Mouse (Mus musculus): Measurements from ENCODE around the gene Gcnt2. TPM values are rescaled to one million over a fixed set of nuclear protein-coding genes. Genes with fewer than 3 reads are reported as not detected.
A peak's percentile ranks its signal among the peaks of the same experiment; 100 is the strongest.

The Gcnt2 gene
- polyA plus RNA-seq, 1 experiment from 2014 or later: 5.1 TPM

DNA sequence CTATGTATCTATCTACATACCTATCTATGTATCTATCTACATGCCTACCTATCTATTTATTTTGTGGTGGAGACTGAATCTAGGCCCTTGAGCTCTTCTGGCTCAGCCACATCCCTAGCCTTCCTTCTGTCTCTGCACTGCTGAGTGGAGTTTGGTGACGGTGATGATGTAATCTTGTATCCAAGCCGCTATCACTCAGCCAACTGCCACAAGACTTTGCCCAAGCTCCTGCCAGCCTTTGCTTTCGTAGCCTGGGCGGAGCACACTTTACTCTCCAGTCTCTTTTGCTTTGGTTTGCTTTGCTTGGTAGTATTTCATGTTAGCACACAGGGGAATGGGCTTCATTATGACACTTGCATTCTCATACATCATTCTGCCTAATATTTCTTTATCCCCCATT is 11.7 kb upstream of the Gcnt2 start:
- no peaks in the 10 kb centered on the region for H3K9me3 ChIP-seq (ENCODE audit: control insufficient read depth, low read length)
- H3K36me3 ChIP-seq (ENCODE audit: control insufficient read depth, insufficient read depth): no peaks in the 10 kb centered on the region
- H3K27me3 ChIP-seq (replicated peaks; ENCODE audit: control insufficient read depth, insufficient read depth, low read length): no peaks in the 10 kb centered on the region
- H3K4me3 ChIP-seq (replicated peaks; ENCODE audit: low read length): no peak overlapping the region
- no peaks in the 10 kb centered on the region for H3K4me1 ChIP-seq (replicated peaks; ENCODE audit: control insufficient read depth, insufficient read depth, low read length)
- H3K27ac ChIP-seq (ENCODE audit: low read length): no peak overlapping the region
- no peak overlapping the region for H3K9ac ChIP-seq (replicated peaks; ENCODE audit: low read depth, low read length)
- no peak overlapping the region for H3K4me2 ChIP-seq (ENCODE audit: low read length)
- 78% methylated on average over 4 of the region's 4 CpGs for WGBS
- ATAC-seq: no peak

DNA sequence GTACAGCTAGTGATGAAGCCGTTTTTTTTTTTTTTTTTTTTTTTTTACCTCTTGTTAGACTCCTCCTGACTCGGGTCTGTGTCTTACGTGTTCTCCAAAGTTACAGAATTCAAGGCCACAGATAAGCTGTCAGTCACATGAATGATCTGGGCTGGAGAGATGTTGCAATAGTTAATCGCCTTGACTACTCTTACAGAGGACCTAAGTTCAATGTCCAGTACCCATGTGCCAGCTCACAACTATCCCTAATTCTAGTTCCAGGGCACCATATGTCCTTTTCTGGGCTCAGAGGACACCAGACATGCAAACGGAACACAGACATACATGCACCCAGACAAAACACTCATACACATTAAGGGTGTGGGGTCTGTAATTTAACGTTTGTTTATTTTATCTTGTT is 8.9 kb upstream of the Gcnt2 start:
- H3K4me2 ChIP-seq (ENCODE audit: low read length): no peak overlapping the region
- no peak overlapping the region for H3K4me3 ChIP-seq (replicated peaks; ENCODE audit: low read length)
- H3K4me1 ChIP-seq (replicated peaks; ENCODE audit: control insufficient read depth, insufficient read depth, low read length): peaks cover 5% of the 10 kb centered on the region
- no peaks in the 10 kb centered on the region for H3K36me3 ChIP-seq (ENCODE audit: control insufficient read depth, insufficient read depth)
- H3K27ac ChIP-seq (ENCODE audit: low read length): no peak overlapping the region
- 92% methylated on average over 6 of the region's 6 CpGs for WGBS
- no peak for ATAC-seq
- no peaks in the 10 kb centered on the region for H3K9me3 ChIP-seq (ENCODE audit: control insufficient read depth, low read length)
- no peaks in the 10 kb centered on the region for H3K27me3 ChIP-seq (replicated peaks; ENCODE audit: control insufficient read depth, insufficient read depth, low read length)
- no peak overlapping the region for H3K9ac ChIP-seq (replicated peaks; ENCODE audit: low read depth, low read length)

DNA sequence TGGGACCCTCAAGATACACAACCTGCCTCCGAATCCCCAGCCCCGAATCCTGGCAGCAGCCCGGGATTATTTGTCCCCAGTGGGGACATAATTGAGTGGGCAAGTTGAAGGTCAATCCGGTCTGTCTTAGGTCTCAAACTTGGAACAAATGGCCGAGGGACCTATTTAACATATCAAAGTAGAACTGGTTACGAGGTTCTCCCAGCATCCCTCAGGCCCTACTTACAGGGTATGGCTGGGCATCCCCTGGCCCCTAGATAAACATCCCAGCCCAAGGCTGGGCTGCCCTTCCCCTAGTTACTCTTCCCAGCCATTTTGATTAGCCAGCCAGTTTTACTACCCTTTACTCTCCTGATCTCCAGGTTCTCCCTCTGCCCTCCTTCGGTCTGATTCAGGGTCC is 8.3 kb upstream of the Gcnt2 start:
- H3K4me3 ChIP-seq (replicated peaks; ENCODE audit: low read length): no peak overlapping the region
- H3K4me2 ChIP-seq (ENCODE audit: low read length): no peak overlapping the region
- no peak overlapping the region for H3K9ac ChIP-seq (replicated peaks; ENCODE audit: low read depth, low read length)
- no peaks in the 10 kb centered on the region for H3K36me3 ChIP-seq (ENCODE audit: control insufficient read depth, insufficient read depth)
- no peak overlapping the region for H3K27ac ChIP-seq (ENCODE audit: low read length)
- no peaks in the 10 kb centered on the region for H3K9me3 ChIP-seq (ENCODE audit: control insufficient read depth, low read length)
- no peak for ATAC-seq
- peaks cover 5% of the 10 kb centered on the region for H3K4me1 ChIP-seq (replicated peaks; ENCODE audit: control insufficient read depth, insufficient read depth, low read length)
- WGBS: 76% methylated on average over 7 of the region's 7 CpGs
- H3K27me3 ChIP-seq (replicated peaks; ENCODE audit: control insufficient read depth, insufficient read depth, low read length): no peaks in the 10 kb centered on the region

DNA sequence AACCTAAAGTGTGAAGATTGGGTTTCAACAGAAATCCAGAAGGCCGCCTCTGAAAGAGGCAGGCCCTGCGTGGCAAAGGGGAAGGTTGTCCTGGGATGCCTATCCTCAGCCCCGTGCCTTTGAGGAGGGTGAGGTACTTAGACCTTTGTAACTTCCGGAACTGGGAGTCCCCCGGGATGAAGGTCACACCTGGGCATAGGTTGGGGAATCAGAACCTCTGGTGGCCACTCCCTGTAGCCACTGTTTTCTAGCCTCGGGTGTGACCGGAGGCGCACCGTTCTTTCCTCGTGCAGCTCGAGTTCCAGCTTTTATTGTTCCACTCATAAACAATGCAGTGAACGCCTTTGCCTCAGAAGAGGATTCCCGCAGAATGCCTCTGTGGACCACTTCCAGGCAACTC is 7.6 kb upstream of the Gcnt2 start:
- Histone ChIP-seq H3K27me3 (replicated peaks; ENCODE audit: control insufficient read depth, insufficient read depth, low read length) (no peaks in the 10 kb centered on the region), H3K9ac (replicated peaks; ENCODE audit: low read depth, low read length) (no peak overlapping the region), H3K4me2 (ENCODE audit: low read length) (no peak overlapping the region), H3K36me3 (ENCODE audit: control insufficient read depth, insufficient read depth) (no peaks in the 10 kb centered on the region), H3K27ac (ENCODE audit: low read length) (no peak overlapping the region), H3K4me3 (replicated peaks; ENCODE audit: low read length) (no peak overlapping the region), H3K4me1 (replicated peaks; ENCODE audit: control insufficient read depth, insufficient read depth, low read length) (peaks cover 5% of the 10 kb centered on the region), H3K9me3 (ENCODE audit: control insufficient read depth, low read length) (no peaks in the 10 kb centered on the region)
- no peak for ATAC-seq
- WGBS: 81% methylated on average over 13 of the region's 13 CpGs

DNA sequence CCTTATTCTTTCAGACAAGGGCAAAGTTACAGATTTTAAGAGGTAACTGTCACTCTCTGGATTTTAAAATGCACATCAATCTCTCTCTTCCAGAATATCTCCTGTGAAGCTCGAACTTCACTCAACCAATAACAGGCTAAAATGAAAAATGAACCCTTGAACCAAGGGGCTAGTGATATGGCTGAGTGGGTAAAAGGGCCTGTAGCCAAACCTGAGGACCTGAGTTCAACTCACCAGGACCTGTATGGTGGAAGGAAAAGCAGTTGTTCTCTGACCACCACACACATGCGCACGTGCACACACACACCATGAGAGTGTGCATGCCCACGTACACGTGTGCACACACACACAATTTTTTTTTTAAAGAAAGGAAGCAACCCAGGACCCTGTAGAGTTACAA is 6.8 kb upstream of the Gcnt2 start:
- Histone ChIP-seq H3K27me3 (replicated peaks; ENCODE audit: control insufficient read depth, insufficient read depth, low read length) (no peaks in the 10 kb centered on the region), H3K4me1 (replicated peaks; ENCODE audit: control insufficient read depth, insufficient read depth, low read length) (peaks cover 5% of the 10 kb centered on the region)
- WGBS: 90% methylated on average over 5 of the region's 5 CpGs

DNA sequence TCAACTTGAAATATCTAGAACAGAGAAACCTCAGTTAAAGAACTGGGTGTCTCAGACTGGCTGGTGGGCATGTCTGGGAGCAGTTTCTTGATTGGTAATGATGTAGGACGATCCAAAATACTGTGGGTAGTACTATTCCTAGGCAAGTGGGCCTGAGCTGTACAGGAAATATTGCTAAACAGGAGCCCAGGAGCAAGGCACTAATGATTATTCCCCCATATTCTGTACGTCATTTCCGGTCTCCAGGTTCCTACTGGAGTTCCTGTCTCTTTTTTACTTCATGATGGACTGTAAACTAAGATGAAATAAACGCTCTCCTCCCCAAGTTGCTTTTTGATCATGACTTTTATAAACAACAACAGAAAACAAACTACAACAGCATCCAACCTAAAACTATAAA is 5.7 kb upstream of the Gcnt2 start:
- H3K4me1 ChIP-seq (replicated peaks; ENCODE audit: control insufficient read depth, insufficient read depth, low read length): peaks cover 5% of the 10 kb centered on the region
- no peak for ATAC-seq
- 88% methylated on average over 4 of the region's 4 CpGs for WGBS
- no peaks in the 10 kb centered on the region for H3K36me3 ChIP-seq (ENCODE audit: control insufficient read depth, insufficient read depth)
- no peaks in the 10 kb centered on the region for H3K9me3 ChIP-seq (ENCODE audit: control insufficient read depth, low read length)
- no peak overlapping the region for H3K9ac ChIP-seq (replicated peaks; ENCODE audit: low read depth, low read length)
- no peak overlapping the region for H3K4me3 ChIP-seq (replicated peaks; ENCODE audit: low read length)
- no peaks in the 10 kb centered on the region for H3K27me3 ChIP-seq (replicated peaks; ENCODE audit: control insufficient read depth, insufficient read depth, low read length)
- no peak overlapping the region for H3K27ac ChIP-seq (ENCODE audit: low read length)
- no peak overlapping the region for H3K4me2 ChIP-seq (ENCODE audit: low read length)

More for the DNA sequence above, 6.8 kb upstream of the Gcnt2 start:
- Histone ChIP-seq H3K36me3 (ENCODE audit: control insufficient read depth, insufficient read depth) (no peaks in the 10 kb centered on the region), H3K4me2 (ENCODE audit: low read length) (no peak overlapping the region), H3K27ac (ENCODE audit: low read length) (no peak overlapping the region), H3K9me3 (ENCODE audit: control insufficient read depth, low read length) (no peaks in the 10 kb centered on the region), H3K9ac (replicated peaks; ENCODE audit: low read depth, low read length) (no peak overlapping the region), H3K4me3 (replicated peaks; ENCODE audit: low read length) (no peak overlapping the region)
- ATAC-seq: no peak

DNA sequence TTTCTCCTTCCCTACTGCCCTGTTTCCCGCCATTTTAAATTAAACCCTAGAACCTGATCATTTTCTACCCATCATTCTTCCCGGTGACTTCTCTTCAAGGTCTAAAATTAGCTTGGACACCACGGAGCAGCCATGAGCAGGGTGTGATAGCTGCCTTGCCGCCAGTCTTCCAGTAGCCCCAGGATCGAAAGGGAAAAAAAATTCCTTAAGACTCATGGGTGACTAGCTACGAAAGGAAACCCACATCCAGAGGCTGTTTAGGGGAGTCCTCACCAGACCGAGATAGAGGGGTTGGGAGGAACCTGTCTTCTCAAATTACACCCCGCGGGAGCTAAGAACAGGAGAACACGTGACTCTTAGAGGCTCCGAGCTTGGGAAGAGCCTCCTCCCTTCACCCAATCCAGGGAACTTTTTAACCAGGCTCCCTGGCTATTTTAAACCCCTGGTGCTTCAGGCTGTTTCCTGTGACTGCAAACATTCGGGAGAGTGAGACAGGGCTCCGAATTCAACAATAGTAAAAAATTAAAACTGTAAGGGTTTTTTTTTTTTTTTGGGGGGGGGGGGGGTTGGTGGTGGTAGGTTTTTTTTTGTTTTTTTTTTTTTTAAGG is 5.0 kb upstream of the Gcnt2 start:
- WGBS: 2% methylated on average over 13 of the region's 13 CpGs
- peak overlapping the region; percentile 32; the same call in 1 of the 2 replicates for H3K9ac ChIP-seq (replicated peaks; ENCODE audit: low read depth, low read length)
- H3K27me3 ChIP-seq (replicated peaks; ENCODE audit: control insufficient read depth, insufficient read depth, low read length): no peaks in the 10 kb centered on the region
- no peak overlapping the region for H3K27ac ChIP-seq (ENCODE audit: low read length)
- H3K4me1 ChIP-seq (replicated peaks; ENCODE audit: control insufficient read depth, insufficient read depth, low read length): peaks cover 7% of the 10 kb centered on the region
- peak; percentile 43; the same call in 1 of the 2 replicates for ATAC-seq
- H3K36me3 ChIP-seq (ENCODE audit: control insufficient read depth, insufficient read depth): no peaks in the 10 kb centered on the region
- peak overlapping the region; percentile 31 for H3K4me3 ChIP-seq (replicated peaks; ENCODE audit: low read length)
- no peaks in the 10 kb centered on the region for H3K9me3 ChIP-seq (ENCODE audit: control insufficient read depth, low read length)
- peak overlapping the region; percentile 54 for H3K4me2 ChIP-seq (ENCODE audit: low read length)

DNA sequence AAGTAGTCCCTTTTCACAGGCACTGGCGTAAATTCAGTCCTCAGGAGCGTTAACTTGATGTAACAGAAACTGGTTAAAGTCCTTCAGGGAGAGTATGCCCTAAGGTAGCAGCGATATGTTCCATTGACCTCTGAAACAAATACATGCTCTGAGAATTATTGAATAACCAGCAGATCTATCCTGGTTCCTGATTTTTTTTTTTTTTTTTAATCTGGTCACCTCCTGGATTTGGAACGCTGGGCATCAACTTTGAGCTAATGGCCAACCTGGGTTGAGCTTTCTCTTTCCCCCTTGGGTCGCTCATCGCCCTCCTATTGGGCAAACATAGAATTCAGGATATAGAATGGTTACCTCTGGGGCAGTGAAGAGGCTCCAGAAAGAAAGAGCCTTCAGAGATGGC is 4.3 kb upstream of the Gcnt2 start:
- H3K4me1 ChIP-seq (replicated peaks; ENCODE audit: control insufficient read depth, insufficient read depth, low read length): peaks cover 10% of the 10 kb centered on the region
- no peak for ATAC-seq
- no peaks in the 10 kb centered on the region for H3K36me3 ChIP-seq (ENCODE audit: control insufficient read depth, insufficient read depth)
- no peaks in the 10 kb centered on the region for H3K27me3 ChIP-seq (replicated peaks; ENCODE audit: control insufficient read depth, insufficient read depth, low read length)
- no peaks in the 10 kb centered on the region for H3K9me3 ChIP-seq (ENCODE audit: control insufficient read depth, low read length)
- no peak overlapping the region for H3K4me3 ChIP-seq (replicated peaks; ENCODE audit: low read length)
- H3K4me2 ChIP-seq (ENCODE audit: low read length): no peak overlapping the region
- WGBS: 80% methylated on average over 6 of the region's 6 CpGs
- no peak overlapping the region for H3K27ac ChIP-seq (ENCODE audit: low read length)
- no peak overlapping the region for H3K9ac ChIP-seq (replicated peaks; ENCODE audit: low read depth, low read length)

DNA sequence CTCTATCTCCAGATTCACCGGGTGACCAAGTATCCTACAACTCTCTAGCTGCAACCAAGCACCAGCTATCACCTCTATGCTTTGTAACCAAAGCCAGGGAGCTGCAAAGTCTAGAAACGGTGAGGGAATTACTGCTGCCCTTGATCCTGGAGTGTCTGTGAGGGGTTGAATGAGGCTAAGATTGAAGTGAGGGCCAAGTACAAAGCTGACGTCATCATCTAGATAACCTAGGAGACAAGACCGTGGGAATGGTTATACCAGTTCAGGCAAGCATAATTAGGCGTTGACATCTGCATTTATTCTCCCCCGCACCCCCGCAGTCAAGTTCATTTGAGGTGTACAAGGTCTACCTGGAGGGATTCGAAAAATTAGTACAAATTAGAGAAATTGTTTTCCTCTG is 2.8 kb upstream of the Gcnt2 start:
- no peak overlapping the region for H3K9ac ChIP-seq (replicated peaks; ENCODE audit: low read depth, low read length)
- H3K27ac ChIP-seq (ENCODE audit: low read length): no peak overlapping the region
- no peak overlapping the region for H3K4me3 ChIP-seq (replicated peaks; ENCODE audit: low read length)
- H3K4me2 ChIP-seq (ENCODE audit: low read length): no peak overlapping the region
- WGBS: 90% methylated on average over 8 of the region's 8 CpGs
- no peaks in the 10 kb centered on the region for H3K36me3 ChIP-seq (ENCODE audit: control insufficient read depth, insufficient read depth)
- H3K9me3 ChIP-seq (ENCODE audit: control insufficient read depth, low read length): no peaks in the 10 kb centered on the region
- ATAC-seq: no peak
- peaks cover 10% of the 10 kb centered on the region for H3K4me1 ChIP-seq (replicated peaks; ENCODE audit: control insufficient read depth, insufficient read depth, low read length)
- H3K27me3 ChIP-seq (replicated peaks; ENCODE audit: control insufficient read depth, insufficient read depth, low read length): no peaks in the 10 kb centered on the region

DNA sequence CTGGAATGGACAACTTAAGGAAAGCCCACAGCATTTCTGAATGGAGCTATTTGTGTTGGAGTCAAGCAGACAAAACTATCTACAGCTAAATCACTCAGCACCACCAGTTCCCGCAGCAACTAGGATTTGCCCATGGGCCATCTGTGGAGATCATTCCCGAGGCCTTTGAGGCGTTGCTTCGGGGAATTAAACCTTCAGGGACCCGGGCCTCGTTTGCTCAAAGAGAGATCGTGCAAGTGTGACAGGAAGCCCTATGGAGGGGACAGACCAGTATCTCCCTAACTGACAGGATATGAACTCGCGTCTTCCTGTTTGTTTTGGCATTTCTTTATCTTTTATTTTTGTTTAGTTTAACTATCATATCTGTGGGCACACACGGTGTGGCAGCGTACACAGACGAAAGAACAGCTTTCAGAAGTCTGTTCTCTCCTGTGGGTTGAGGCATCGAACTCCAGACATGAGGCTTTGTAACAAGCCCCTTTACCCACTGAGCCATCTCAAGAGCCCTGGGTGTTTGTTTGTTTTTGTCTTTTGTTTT is 2.2 kb upstream of the Gcnt2 start:
- Histone ChIP-seq H3K4me2 (ENCODE audit: low read length) (no peak overlapping the region), H3K9me3 (ENCODE audit: control insufficient read depth, low read length) (no peaks in the 10 kb centered on the region), H3K9ac (replicated peaks; ENCODE audit: low read depth, low read length) (no peak overlapping the region), H3K27me3 (replicated peaks; ENCODE audit: control insufficient read depth, insufficient read depth, low read length) (no peaks in the 10 kb centered on the region), H3K4me3 (replicated peaks; ENCODE audit: low read length) (no peak overlapping the region), H3K36me3 (ENCODE audit: control insufficient read depth, insufficient read depth) (no peaks in the 10 kb centered on the region), H3K27ac (ENCODE audit: low read length) (no peak overlapping the region), H3K4me1 (replicated peaks; ENCODE audit: control insufficient read depth, insufficient read depth, low read length) (peaks cover 10% of the 10 kb centered on the region)
- 79% methylated on average over 13 of the region's 13 CpGs for WGBS
- no peak for ATAC-seq

Data from forebrain, embryonic 16.5 days (tissue).